Mouse (Mus musculus): ENCODE data around the gene 2210011C24Rik.
"Not testable (repeated sequence)": the region's sequence is repeated elsewhere in the genome, so short reads cannot be mapped to it uniquely, and the experiment has no call there.

2210011C24Rik gene

GRCm38 (mm10) chr8:83995973-83996372 lies 16.0 kb downstream of the 2210011C24Rik start:
- no peak for DNase-seq (ENCODE audit: low read depth, low spot score)

- no peak for DNase-seq (ENCODE audit: low read depth, low spot score)
Measured at GRCm38 (mm10) chr8:83994030-83994429, 17.9 kb downstream of the 2210011C24Rik start.

GRCm38 (mm10) chr8:83992488-83992887 lies 19.5 kb downstream of the 2210011C24Rik start:
- no peak for DNase-seq (ENCODE audit: low read depth, low spot score)

GRCm38 (mm10) chr8:83990170-83990569 lies 21.8 kb downstream of the 2210011C24Rik start:
- DNase-seq (ENCODE audit: low read depth, low spot score): no peak

GRCm38 (mm10) chr8:83989243-83989642 lies 22.7 kb downstream of the 2210011C24Rik start:
- DNase-seq (ENCODE audit: low read depth, low spot score): no peak

GRCm38 (mm10) chr8:83983222-83983621 lies 28.7 kb downstream of the 2210011C24Rik start:
- not testable (repeated sequence) for DNase-seq (ENCODE audit: low read depth, low spot score)

GRCm38 (mm10) chr8:83982449-83982848 lies 29.5 kb downstream of the 2210011C24Rik start:
- DNase-seq (ENCODE audit: low read depth, low spot score): no peak

- DNase-seq (ENCODE audit: low read depth, low spot score): no peak
Measured at GRCm38 (mm10) chr8:83981533-83981932, 30.4 kb downstream of the 2210011C24Rik start.

- DNase-seq (ENCODE audit: low read depth, low spot score): no peak
Measured at GRCm38 (mm10) chr8:83980845-83981244, 31.1 kb downstream of the 2210011C24Rik start.

GRCm38 (mm10) chr8:83980250-83980649 lies 31.7 kb downstream of the 2210011C24Rik start:
- no peak for DNase-seq (ENCODE audit: low read depth, low spot score)

- no peak for DNase-seq (ENCODE audit: low read depth, low spot score)
Measured at GRCm38 (mm10) chr8:83978200-83978599, 33.8 kb downstream of the 2210011C24Rik start.

- DNase-seq (ENCODE audit: low read depth, low spot score): no peak
Measured at GRCm38 (mm10) chr8:83977646-83978045, 34.3 kb downstream of the 2210011C24Rik start.

- peak; percentile 46 for DNase-seq (ENCODE audit: low read depth, low spot score)
Measured at GRCm38 (mm10) chr8:83976779-83977350, 35.1 kb downstream of the 2210011C24Rik start.

- DNase-seq (ENCODE audit: low read depth, low spot score): peak; percentile 77
Measured at GRCm38 (mm10) chr8:83976101-83976630, 35.8 kb downstream of the 2210011C24Rik start.

- no peak for DNase-seq (ENCODE audit: low read depth, low spot score)
Measured at GRCm38 (mm10) chr8:83974521-83974920, 37.5 kb downstream of the 2210011C24Rik start.

GRCm38 (mm10) chr8:83973161-83974031 lies 38.6 kb downstream of the 2210011C24Rik start:
- DNase-seq (ENCODE audit: low read depth, low spot score): peak; percentile 51

GRCm38 (mm10) chr8:83972150-83973120 lies 39.5 kb downstream of the 2210011C24Rik start, which contains the start of gene Prkaca:
TSS of gene Prkaca (plus strand) at chr8:83972993.
- DNase-seq (ENCODE audit: low read depth, low spot score): peak; percentile 98

GRCm38 (mm10) chr8:83971661-83972060 lies 40.3 kb downstream of the 2210011C24Rik start:
- DNase-seq (ENCODE audit: low read depth, low spot score): peak; percentile 11

- no peak for DNase-seq (ENCODE audit: low read depth, low spot score)
Measured at GRCm38 (mm10) chr8:83971121-83971520, 40.9 kb downstream of the 2210011C24Rik start.

GRCm38 (mm10) chr8:83967701-83968100 lies 44.3 kb downstream of the 2210011C24Rik start:
- no peak for DNase-seq (ENCODE audit: low read depth, low spot score)

- no peak for DNase-seq (ENCODE audit: low read depth, low spot score)
Measured at GRCm38 (mm10) chr8:83964015-83964765, 47.8 kb downstream of the 2210011C24Rik start.

Measured in CD4-positive, CD25-positive, alpha-beta regulatory T cell, adult 2 months (primary cell).